Mouse (Mus musculus) midbrain, postnatal 0 days (tissue): ENCODE results near the gene Tmem242. TPM values are rescaled to one million over a fixed set of nuclear protein-coding genes. Genes with fewer than 3 reads are reported as not detected.

Experiments used
- ATAC-seq: fragments of 200-750 bp; cut with Nextera tagmentation; 2 replicates; pipeline ENCODE4 v1.8.0; 2017; ENCODE audit warnings: moderate number of reproducible peaks, mild to moderate bottlenecking, moderate TSS enrichment, moderate library complexity; ENCODE audit not compliant: low FRiP score
- DNase-seq: peaks from one replicate; pipeline ENCODE4 v3.0.0-alpha.2; 2015; ENCODE audit warnings: low spot score
- H3K27ac ChIP-seq: fragments of 300-500 bp; sonication (generic); 2 replicates; pipeline ENCODE4 v1.5.1; 2014; ENCODE audit warnings: low read depth, mild to moderate bottlenecking, low read length, mixed read lengths
- H3K27me3 ChIP-seq: fragments of 300-500 bp; sonication (generic); 2 replicates; pipeline ENCODE4 v1.6.1; 2014; ENCODE audit warnings: low read length, control low read depth, mixed read lengths; ENCODE audit not compliant: insufficient read depth
- H3K36me3 ChIP-seq: fragments of 300-500 bp; sonication (generic); 2 replicates; pipeline ENCODE4 v1.6.1; 2014; ENCODE audit warnings: low read length, control low read depth, mixed read lengths; ENCODE audit not compliant: insufficient read depth
- H3K4me1 ChIP-seq: fragments of 300-500 bp; sonication (generic); 2 replicates; pipeline ENCODE4 v1.6.1; 2014; ENCODE audit warnings: mild to moderate bottlenecking, control low read depth, antibody characterized with exemption, low read length, mixed read lengths; ENCODE audit not compliant: insufficient read depth
- H3K4me2 ChIP-seq: fragments of 300-500 bp; sonication (generic); 2 replicates; pipeline ENCODE4 v1.6.1; 2014; ENCODE audit warnings: low read depth, mild to moderate bottlenecking, low read length, mixed read lengths; ENCODE audit not compliant: poor library complexity, severe bottlenecking
- H3K4me3 ChIP-seq: fragments of 300-500 bp; sonication (generic); 2 replicates; pipeline ENCODE4 v1.5.1; 2014; ENCODE audit warnings: low read depth, mild to moderate bottlenecking, low read length, moderate library complexity
- H3K9ac ChIP-seq: fragments of 300-500 bp; sonication (generic); replicated peaks from 2 replicates; pipeline ENCODE4 v1.6.1; 2014; ENCODE audit warnings: mild to moderate bottlenecking, low read length, moderate library complexity, mixed read lengths; ENCODE audit not compliant: poor library complexity, severe bottlenecking
- H3K9me3 ChIP-seq: fragments of 300-500 bp; sonication (generic); 2 replicates; pipeline ENCODE4 v1.6.1; 2016; ENCODE audit warnings: low read length, control low read depth
- CTCF ChIP-seq: IDR thresholded peaks from 2 replicates; pipeline ENCODE4 v1.5.1; 2016; ENCODE audit warnings: antibody characterized with exemption, mild to moderate bottlenecking
- WGBS: fragments of 180-500 bp; shearing (Covaris S2); extraction: QIAGEN DNeasy Blood & Tissue Kit; methylation state at CpG from one replicate; pipeline ENCODE4 v1.1.7; 2014; 5-methylcytosine and 5-hydroxymethylcytosine counted together
- polyA plus RNA-seq: library from polyadenylated mRNA; unstranded; fragments of >200 nt; fragmentation: Nextera tagmentation; extraction: Ambion mirVana; gene quantifications from 2 replicates; pipeline ENCODE4 v1.2.1, GENCODE M21; 2015
- total RNA-seq: library from RNA; depleted of rRNA; stranded (reverse); fragments of >200 nt; gene quantifications from 2 replicates; pipeline ENCODE4 v1.2.3, GENCODE M21; 2014

The Tmem242 gene
- total and polyA plus RNA-seq, 2 experiments from 2014 or later = 61.4 to 129 TPM

GRCm38 (mm10) chr17:5400435-5401090 is 39.5 kb downstream of the Tmem242 start:
- Histone ChIP-seq H3K27me3 (0 out of 2 replicates have a peak, but pooled peaks cover 7% of the 10 kb centered on the region), H3K9me3 (no peaks in the 10 kb centered on the region), H3K36me3 (no peaks in the 10 kb centered on the region), H3K4me2 (no peak overlapping the region), H3K27ac (no peak overlapping the region), H3K9ac (no peak overlapping the region), H3K4me3 (no peak overlapping the region), H3K4me1 (no peaks in the 10 kb centered on the region)
- ATAC-seq = no peak
- WGBS = 74% methylated on average over 14 of the region's 14 CpGs
- DNase-seq = no peak
- no peak for TF ChIP-seq CTCF

DNA sequence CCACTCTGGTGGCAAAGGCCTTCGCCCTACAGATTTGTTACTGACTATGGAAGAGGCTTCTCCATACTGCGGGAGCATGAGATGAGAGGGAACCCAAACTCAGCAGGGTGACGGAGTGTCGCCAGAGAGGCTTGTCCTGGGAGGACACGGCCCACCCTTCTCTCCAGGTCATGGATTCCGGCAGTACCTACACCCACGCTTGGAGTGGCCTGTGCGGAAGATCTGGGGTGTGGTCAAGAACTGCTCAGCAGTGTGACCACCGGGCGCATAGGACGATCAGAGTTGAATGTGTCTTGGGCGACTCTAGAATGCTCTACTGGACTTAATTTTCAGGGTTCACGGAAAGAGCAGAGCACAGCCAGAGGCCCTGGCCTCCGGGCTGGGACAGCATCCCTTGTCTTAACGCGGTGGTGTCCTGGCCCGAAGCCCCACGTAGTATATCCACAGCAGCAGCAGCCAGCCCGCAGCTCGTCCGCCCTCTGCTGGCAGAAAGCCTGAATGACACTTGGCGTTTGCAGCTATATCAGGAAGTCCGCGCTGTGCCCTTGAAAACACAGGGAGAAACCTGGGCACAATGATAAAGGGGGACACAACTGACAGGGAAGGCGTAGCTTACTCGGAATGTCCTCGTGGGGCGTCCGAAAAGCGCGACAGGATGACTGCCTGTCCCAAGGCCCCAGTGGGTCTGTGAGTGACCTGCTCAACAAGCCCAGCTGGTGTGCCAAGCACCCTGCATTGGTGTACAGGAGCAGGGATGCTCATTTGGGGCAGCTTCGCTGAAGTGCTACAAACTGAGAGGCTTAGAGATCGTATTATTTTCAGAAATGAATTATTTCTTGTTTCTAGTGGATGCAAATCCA is 42.7 kb downstream of the Tmem242 start:
- Histone ChIP-seq H3K9me3 (no peaks in the 10 kb centered on the region), H3K4me3 (no peak overlapping the region), H3K4me2 (peak overlapping the region; percentile 33), H3K9ac (no peak overlapping the region), H3K27me3 (no peaks in the 10 kb centered on the region), H3K36me3 (no peaks in the 10 kb centered on the region), H3K27ac (no peak overlapping the region), H3K4me1 (no peaks in the 10 kb centered on the region)
- DNase-seq = peak; percentile 90
- peak; percentile 82 for ATAC-seq
- 28% methylated on average over 33 of the region's 33 CpGs for whole genome bisulfite sequencing
- TF ChIP-seq CTCF = peak; percentile 99

DNA sequence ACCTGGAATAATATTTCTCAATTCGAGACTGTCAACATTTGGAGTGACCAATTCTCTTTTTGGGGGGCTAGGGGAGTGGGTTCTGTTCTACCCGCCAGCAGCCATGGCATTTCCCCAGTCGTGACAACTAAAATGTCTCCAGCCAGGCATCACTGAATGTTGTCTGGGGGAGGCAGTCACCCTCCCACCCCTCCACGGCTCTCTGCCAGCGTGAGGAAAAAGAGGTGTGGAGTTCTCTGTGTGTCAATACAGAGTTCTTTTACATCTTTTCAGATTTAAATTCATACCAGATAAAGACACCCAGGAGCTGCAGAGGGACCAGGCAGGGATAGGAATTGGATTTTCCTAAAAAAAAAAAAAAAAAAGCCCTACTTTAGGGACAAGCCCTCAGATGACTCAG is 43.8 kb downstream of the Tmem242 start:
- WGBS = 70% methylated on average over 5 of the region's 5 CpGs
- TF ChIP-seq CTCF = no peak
- no peak overlapping the region for H3K4me3 ChIP-seq
- no peak overlapping the region for H3K4me2 ChIP-seq
- no peaks in the 10 kb centered on the region for H3K4me1 ChIP-seq
- H3K27me3 ChIP-seq = no peaks in the 10 kb centered on the region
- no peaks in the 10 kb centered on the region for H3K36me3 ChIP-seq
- no peak overlapping the region for H3K27ac ChIP-seq
- ATAC-seq (no peak), DNase-seq (no peak)
- no peak overlapping the region for H3K9ac ChIP-seq
- H3K9me3 ChIP-seq = no peaks in the 10 kb centered on the region

DNA sequence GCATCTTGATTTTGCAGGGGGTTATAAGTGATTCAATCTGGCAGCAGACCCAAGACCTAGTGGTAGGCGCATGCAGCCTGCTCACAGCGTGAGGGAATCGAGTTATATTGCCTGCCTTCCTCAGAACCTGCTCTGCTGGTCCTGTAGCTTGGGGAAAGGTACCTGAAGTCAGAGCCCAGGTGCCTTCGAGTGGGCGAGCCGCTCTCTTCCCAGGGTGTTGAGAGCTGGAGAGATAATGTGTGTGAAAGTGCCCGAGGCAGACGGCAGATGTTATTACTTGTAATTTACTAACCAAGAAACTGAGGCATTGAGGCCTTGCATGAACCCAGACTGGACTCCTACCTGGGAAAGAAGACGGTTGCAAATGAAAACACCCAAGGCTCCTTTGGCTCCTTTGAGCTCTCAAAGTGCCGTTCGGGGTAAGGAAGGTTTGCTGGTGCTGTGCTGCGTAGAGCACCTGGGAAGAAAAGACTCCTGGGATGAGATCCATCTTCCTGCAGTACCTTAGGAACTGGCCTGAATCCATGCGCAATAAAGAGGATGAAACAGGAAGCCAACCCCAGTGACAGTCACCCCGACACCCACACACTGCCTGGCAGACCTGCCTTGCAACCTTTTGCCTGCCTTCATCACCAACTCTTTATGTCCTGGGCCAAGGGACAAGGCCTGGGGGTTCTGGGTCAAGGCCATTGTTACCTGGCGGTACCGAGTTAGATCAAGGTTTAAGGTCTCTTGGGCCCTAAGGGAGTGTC is 44.4 kb downstream of the Tmem242 start:
- no peak overlapping the region for H3K4me2 ChIP-seq
- DNase-seq (no peak), ATAC-seq (no peak)
- no peaks in the 10 kb centered on the region for H3K9me3 ChIP-seq
- 93% methylated on average over 16 of the region's 16 CpGs for WGBS
- H3K4me3 ChIP-seq = no peak overlapping the region
- no peak overlapping the region for H3K27ac ChIP-seq
- TF ChIP-seq CTCF = no peak
- no peak overlapping the region for H3K9ac ChIP-seq
- no peaks in the 10 kb centered on the region for H3K27me3 ChIP-seq
- H3K4me1 ChIP-seq = no peaks in the 10 kb centered on the region
- H3K36me3 ChIP-seq = no peaks in the 10 kb centered on the region

DNA sequence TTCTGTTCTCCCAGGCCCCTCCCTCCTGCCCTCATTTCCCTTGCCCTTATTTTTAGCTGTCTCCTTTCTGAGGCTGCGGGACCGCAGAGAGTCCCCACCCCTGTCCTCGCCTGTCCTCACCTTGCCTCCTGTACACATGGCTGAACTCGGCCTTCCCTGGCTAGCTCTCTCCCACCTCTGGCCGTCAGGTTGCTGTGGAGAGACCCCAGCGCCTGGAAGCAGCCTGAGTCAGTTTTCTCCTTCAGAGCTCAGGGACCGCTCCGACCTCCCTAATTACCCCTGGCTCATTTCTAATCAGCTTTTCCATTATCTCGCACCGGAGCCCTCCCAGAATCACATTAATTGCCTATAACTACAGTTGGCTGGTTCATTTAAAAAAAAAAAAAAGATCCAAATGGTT is 49.4 kb downstream of the Tmem242 start:
- H3K27me3 ChIP-seq = no peaks in the 10 kb centered on the region
- H3K27ac ChIP-seq = no peak overlapping the region
- H3K9me3 ChIP-seq = no peaks in the 10 kb centered on the region
- H3K4me3 ChIP-seq = no peak overlapping the region
- ATAC-seq (no peak), DNase-seq (peak; percentile 50)
- H3K9ac ChIP-seq = no peak overlapping the region
- no peak overlapping the region for H3K4me2 ChIP-seq
- no peak for TF ChIP-seq CTCF
- H3K4me1 ChIP-seq = no peaks in the 10 kb centered on the region
- no peaks in the 10 kb centered on the region for H3K36me3 ChIP-seq
- 54% methylated on average over 10 of the region's 10 CpGs for WGBS
